Mouse (Mus musculus): ENCODE data around the gene Atp5e. TPM values are rescaled to one million over a fixed set of nuclear protein-coding genes. Genes with fewer than 3 reads are reported as not detected.
A peak's percentile ranks its signal among the peaks of the same experiment; 100 is the strongest.

Gene Atp5e
- 761 and 785 TPM in 2 replicates for polyA plus RNA-seq (2015; fragmentation: Nextera tagmentation; extraction: Ambion mirVana)

- Histone ChIP-seq H3K9ac (peak within 1 kb of the TSS; percentile 75), H3K27me3 (no peaks in the 10 kb centered on the region), H3K36me3 (peaks cover 46% of the 10 kb centered on the region), H3K27ac (peak within 1 kb of the TSS; percentile 60; the same call in 1 of the 2 replicates), H3K4me3 (peak within 1 kb of the TSS; percentile 75), H3K9me3 (no peaks in the 10 kb centered on the region), H3K4me2 (peak within 1 kb of the TSS; percentile 74), H3K4me1 (peaks cover 14% of the 10 kb centered on the region)
- WGBS = 2% methylated on average over 48 of the region's 48 CpGs
- ATAC-seq (ENCODE audit: borderline replicate concordance, extremely low read depth, low FRiP score, low TSS enrichment) = peak; percentile 100
Observed at GRCm38 (mm10) chr2:174463789-174464523, at the start of gene Atp5e. TSS of gene Atp5e (minus strand) at chr2:174464105.

DNA sequence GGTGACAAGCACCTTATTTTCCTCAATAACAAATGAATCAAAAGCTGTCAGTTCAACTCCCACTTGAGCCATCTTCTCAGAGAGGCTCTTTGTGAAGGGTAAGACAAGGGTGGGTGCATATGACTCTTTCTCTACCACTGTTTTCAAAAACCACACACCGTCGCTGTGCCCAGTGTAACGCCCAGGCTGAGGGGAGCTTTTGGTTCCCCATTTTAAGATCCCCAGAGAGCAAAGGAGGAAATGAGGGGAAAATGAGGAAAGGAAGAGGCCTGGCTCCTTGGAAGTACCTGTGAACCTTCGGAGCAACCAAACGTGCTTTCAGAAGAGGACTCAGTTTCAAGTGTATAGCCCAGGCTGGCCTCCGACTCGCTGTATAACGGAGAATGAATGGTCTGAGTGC lies 45.9 kb upstream of the Atp5e start:
- H3K27ac ChIP-seq = no peak overlapping the region
- ATAC-seq (ENCODE audit: borderline replicate concordance, extremely low read depth, low FRiP score, low TSS enrichment) = no peak
- WGBS = 84% methylated on average over 8 of the region's 8 CpGs

DNA sequence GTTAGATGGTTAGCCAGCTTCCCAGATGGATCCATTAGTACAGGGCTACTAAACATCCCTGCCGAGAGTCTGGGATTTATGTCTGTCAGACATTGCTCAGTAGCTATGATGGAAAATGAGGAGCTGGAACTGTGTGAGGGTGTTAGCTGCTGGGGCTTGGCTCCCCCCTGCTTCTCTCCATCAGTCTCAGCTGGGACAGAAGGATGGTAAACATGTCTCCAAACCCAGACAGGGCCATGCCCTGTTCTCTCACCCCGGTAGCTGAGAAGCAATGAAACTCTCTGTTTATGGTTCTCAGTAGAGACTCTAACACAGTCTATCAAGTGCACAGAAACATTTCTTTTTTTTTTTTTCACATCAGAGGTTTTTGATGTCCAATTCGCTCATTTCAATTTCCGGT lies 44.1 kb upstream of the Atp5e start:
- H3K4me2 ChIP-seq = no peak overlapping the region
- 0 out of 2 replicates have a peak, but pooled peaks cover 2% of the 10 kb centered on the region for H3K4me1 ChIP-seq
- ATAC-seq (ENCODE audit: borderline replicate concordance, extremely low read depth, low FRiP score, low TSS enrichment) = peak; percentile 42; the same call in 1 of the 2 replicates
- no peak overlapping the region for H3K4me3 ChIP-seq
- H3K36me3 ChIP-seq = no peaks in the 10 kb centered on the region
- no peak overlapping the region for H3K27ac ChIP-seq
- H3K27me3 ChIP-seq = no peaks in the 10 kb centered on the region
- H3K9me3 ChIP-seq = no peaks in the 10 kb centered on the region
- no peak overlapping the region for H3K9ac ChIP-seq
- 50% methylated on average over 4 of the region's 4 CpGs for WGBS

More for the DNA sequence above, 45.9 kb upstream of the Atp5e start:
- Histone ChIP-seq H3K36me3 (no peaks in the 10 kb centered on the region), H3K4me3 (no peak overlapping the region), H3K9ac (no peak overlapping the region), H3K9me3 (no peaks in the 10 kb centered on the region), H3K27me3 (no peaks in the 10 kb centered on the region), H3K4me1 (no peaks in the 10 kb centered on the region), H3K4me2 (no peak overlapping the region)

DNA sequence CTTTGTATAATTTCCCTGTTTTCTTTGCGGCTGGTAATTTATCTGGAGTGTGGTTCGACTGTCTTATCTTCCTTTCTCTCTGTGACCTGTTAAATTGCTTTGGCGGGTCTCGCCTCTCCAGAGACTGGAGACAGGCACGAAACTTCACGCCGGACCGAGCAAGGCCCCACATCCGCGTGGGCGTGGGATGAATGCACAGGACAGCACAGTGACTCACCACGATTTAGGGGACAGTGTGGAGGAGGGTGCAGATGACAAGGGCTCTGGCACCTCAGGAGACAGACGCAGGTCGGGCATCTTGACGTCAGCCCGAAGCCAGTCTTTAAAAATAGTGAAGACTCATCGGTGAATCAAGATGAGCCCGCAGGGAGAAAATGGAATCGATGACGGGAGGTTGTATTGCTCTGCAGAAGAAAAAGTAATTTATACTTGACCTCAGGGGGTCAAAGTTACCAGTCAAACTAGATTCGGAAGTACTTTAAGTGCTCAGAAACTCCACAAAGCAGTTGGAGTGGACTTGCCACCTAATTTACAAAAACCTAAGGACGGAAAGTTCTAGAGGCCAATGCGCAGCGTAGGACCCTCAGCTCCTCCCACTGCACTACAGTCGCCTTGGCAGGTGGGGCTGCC lies 39.0 kb upstream of the Atp5e start:
- WGBS = 50% methylated on average over 25 of the region's 25 CpGs

DNA sequence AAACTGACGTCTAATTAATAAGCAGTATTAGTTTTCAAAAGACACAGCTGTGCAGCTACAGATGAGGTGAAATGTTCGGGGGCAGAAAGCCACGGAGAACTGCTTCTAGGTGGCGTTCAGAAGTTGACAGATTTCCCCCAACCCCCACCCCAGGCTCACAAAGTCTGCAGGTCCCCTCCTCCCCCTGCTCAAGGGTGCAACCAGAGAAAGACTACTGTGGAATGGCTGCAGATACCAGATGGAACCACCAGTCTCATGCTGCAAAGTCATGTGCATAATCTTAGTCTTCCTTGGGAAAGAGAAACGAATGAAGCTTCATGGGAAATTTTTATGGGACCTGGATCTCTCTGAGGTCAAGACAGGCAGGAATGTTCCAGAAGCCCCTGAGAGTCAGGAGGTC lies 38.4 kb upstream of the Atp5e start:
- Histone ChIP-seq H3K9ac (no peak overlapping the region), H3K4me3 (no peak overlapping the region), H3K9me3 (no peaks in the 10 kb centered on the region), H3K4me1 (0 out of 2 replicates have a peak, but pooled peaks cover 2% of the 10 kb centered on the region), H3K36me3 (no peaks in the 10 kb centered on the region), H3K27ac (no peak overlapping the region), H3K27me3 (no peaks in the 10 kb centered on the region), H3K4me2 (no peak overlapping the region)
- WGBS = 33% methylated on average over 5 of the region's 5 CpGs
- ATAC-seq (ENCODE audit: borderline replicate concordance, extremely low read depth, low FRiP score, low TSS enrichment) = no peak

More for the DNA sequence above, 39.0 kb upstream of the Atp5e start:
- no peak overlapping the region for H3K9ac ChIP-seq
- no peak overlapping the region for H3K27ac ChIP-seq
- no peak for ATAC-seq (ENCODE audit: borderline replicate concordance, extremely low read depth, low FRiP score, low TSS enrichment)
- H3K27me3 ChIP-seq = no peaks in the 10 kb centered on the region
- H3K4me2 ChIP-seq = no peak overlapping the region
- no peak overlapping the region for H3K4me3 ChIP-seq
- H3K36me3 ChIP-seq = no peaks in the 10 kb centered on the region
- 0 out of 2 replicates have a peak, but pooled peaks cover 2% of the 10 kb centered on the region for H3K4me1 ChIP-seq
- H3K9me3 ChIP-seq = no peaks in the 10 kb centered on the region

GRCm38 (mm10) chr2:174501517-174501916 lies 37.6 kb upstream of the Atp5e start:
- Histone ChIP-seq H3K36me3 (no peaks in the 10 kb centered on the region), H3K27me3 (no peaks in the 10 kb centered on the region), H3K4me3 (no peak overlapping the region), H3K9me3 (no peaks in the 10 kb centered on the region), H3K27ac (no peak overlapping the region), H3K4me1 (0 out of 2 replicates have a peak, but pooled peaks cover 2% of the 10 kb centered on the region), H3K9ac (no peak overlapping the region), H3K4me2 (no peak overlapping the region)
- WGBS = 87% methylated on average over 8 of the region's 8 CpGs
- ATAC-seq (ENCODE audit: borderline replicate concordance, extremely low read depth, low FRiP score, low TSS enrichment) = no peak

DNA sequence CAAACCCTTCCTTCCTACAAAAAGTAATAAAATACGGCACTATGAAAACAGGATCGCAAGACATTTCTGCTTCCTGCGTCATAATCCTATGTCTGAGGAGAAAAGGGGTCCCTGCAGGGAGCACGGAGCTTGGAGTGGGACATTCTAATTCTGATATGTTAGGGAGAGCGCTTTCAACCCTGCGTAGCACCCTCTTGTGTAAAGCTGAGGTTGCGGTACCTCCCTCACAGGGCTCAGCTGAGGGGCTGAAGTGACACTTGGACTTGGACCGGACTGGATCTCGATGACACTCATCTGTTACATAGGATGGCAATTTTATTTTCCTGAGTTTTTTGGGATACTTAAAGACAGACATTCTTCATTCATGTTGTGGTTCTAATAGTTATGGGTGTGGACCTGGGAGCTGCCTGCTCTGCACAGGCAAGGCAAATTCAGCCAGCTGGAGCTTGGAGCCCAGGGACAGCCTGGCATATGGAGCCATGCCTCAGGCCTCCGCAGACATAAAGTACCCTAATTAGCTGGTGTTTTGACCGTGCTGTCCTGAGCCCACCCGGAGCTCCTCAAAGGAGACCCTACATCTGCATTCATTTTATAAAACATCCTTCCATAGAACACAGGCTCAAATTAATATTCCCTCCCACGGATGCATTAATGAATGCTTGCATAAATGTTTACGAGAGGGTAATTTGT lies 37.1 kb upstream of the Atp5e start:
- Histone ChIP-seq H3K4me2 (no peak overlapping the region), H3K36me3 (no peaks in the 10 kb centered on the region), H3K27me3 (no peaks in the 10 kb centered on the region), H3K9me3 (no peaks in the 10 kb centered on the region), H3K27ac (no peak overlapping the region), H3K9ac (no peak overlapping the region), H3K4me1 (0 out of 2 replicates have a peak, but pooled peaks cover 2% of the 10 kb centered on the region), H3K4me3 (no peak overlapping the region)
- ATAC-seq (ENCODE audit: borderline replicate concordance, extremely low read depth, low FRiP score, low TSS enrichment) = no peak
- 84% methylated on average over 14 of the region's 14 CpGs for WGBS

GRCm38 (mm10) chr2:174492858-174493257 lies 29.0 kb upstream of the Atp5e start:
- no peaks in the 10 kb centered on the region for H3K4me1 ChIP-seq
- H3K9ac ChIP-seq = no peak overlapping the region
- H3K27me3 ChIP-seq = no peaks in the 10 kb centered on the region
- 52% methylated on average over 2 of the region's 2 CpGs for WGBS
- H3K4me2 ChIP-seq = no peak overlapping the region
- no peak for ATAC-seq (ENCODE audit: borderline replicate concordance, extremely low read depth, low FRiP score, low TSS enrichment)
- H3K4me3 ChIP-seq = no peak overlapping the region
- no peaks in the 10 kb centered on the region for H3K36me3 ChIP-seq
- no peaks in the 10 kb centered on the region for H3K9me3 ChIP-seq
- no peak overlapping the region for H3K27ac ChIP-seq

DNA sequence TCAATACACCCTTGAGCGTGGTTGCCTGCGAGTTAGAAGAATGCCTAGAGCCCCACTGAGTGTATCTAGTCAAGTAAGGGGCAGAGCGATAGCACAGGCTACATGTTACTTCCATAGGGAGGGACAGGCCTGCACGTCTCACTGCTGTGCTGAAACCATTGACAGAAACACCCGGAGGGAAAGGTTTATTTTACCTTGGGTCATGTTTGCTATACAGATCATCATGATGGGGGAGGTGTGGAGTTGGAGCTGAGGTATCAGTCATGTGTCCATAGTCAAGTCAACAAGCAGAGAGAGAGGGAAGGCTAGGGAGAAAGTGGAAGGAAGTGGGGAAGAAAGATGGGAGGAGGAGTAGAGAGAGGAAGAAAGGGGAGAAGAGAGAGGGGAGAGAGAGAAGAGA lies 23.1 kb upstream of the Atp5e start:
- ATAC-seq (ENCODE audit: borderline replicate concordance, extremely low read depth, low FRiP score, low TSS enrichment) = no peak
- no peak overlapping the region for H3K4me3 ChIP-seq
- no peaks in the 10 kb centered on the region for H3K9me3 ChIP-seq
- H3K4me1 ChIP-seq = no peaks in the 10 kb centered on the region
- H3K27ac ChIP-seq = no peak overlapping the region
- no peak overlapping the region for H3K4me2 ChIP-seq
- H3K27me3 ChIP-seq = no peaks in the 10 kb centered on the region
- H3K9ac ChIP-seq = no peak overlapping the region
- H3K36me3 ChIP-seq = no peaks in the 10 kb centered on the region
- WGBS = 59% methylated on average over 5 of the region's 5 CpGs

- no peak for ATAC-seq (ENCODE audit: borderline replicate concordance, extremely low read depth, low FRiP score, low TSS enrichment)
- no peaks in the 10 kb centered on the region for H3K9me3 ChIP-seq
- H3K36me3 ChIP-seq = no peaks in the 10 kb centered on the region
- no peaks in the 10 kb centered on the region for H3K27me3 ChIP-seq
- H3K4me2 ChIP-seq = no peak overlapping the region
- H3K27ac ChIP-seq = no peak overlapping the region; the same call in 1 of the 2 replicates
- WGBS = 65% methylated on average over 5 of the region's 5 CpGs
- H3K9ac ChIP-seq = no peak overlapping the region
- H3K4me1 ChIP-seq = peaks cover 9% of the 10 kb centered on the region
- no peak overlapping the region for H3K4me3 ChIP-seq
Observed at GRCm38 (mm10) chr2:174478746-174479145, 14.8 kb upstream of the Atp5e start.

DNA sequence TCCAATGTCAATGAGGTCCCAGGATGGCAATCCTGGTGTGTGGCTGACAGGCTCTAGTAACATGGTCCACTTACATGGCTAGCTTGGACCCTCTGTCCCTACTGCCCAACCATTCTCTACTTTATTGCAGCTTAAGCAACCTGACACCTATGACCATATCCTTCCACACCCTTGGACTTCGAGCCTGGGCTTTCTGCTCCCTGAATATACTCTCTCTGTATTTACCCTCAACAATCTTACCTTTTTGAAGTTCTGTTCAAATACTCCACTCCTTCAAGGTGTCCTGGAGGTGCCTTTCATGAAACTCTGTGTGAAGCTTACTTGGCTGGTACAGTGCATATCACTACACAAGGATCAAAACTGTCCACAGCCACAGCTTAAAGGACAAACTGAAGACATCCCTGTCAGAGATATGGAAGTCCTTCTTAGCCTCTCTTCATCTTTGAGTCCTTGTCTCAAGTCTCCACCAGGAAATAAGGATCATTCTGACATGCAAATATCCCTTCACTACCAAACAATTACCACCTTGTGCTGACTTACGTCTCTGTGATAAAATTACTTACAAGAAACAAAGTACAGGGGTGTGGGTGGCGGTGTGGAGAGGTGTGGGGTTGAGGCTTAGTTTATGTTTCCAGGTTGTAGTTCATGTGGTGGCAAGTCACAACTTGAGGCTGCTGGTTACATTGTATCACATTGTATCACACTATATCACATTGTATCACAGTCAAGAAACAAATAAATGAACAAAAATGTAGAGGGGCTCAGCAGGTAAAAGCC lies 13.8 kb upstream of the Atp5e start:
- Histone ChIP-seq H3K27ac (peak overlapping the region; percentile 30), H3K9me3 (no peaks in the 10 kb centered on the region), H3K36me3 (no peaks in the 10 kb centered on the region), H3K9ac (no peak overlapping the region), H3K4me2 (no peak overlapping the region), H3K4me3 (no peak overlapping the region), H3K4me1 (peaks cover 15% of the 10 kb centered on the region), H3K27me3 (no peaks in the 10 kb centered on the region)
- no peak for ATAC-seq (ENCODE audit: borderline replicate concordance, extremely low read depth, low FRiP score, low TSS enrichment)
- 47% methylated on average over 3 of the region's 3 CpGs for WGBS

Measured in lung, embryonic 15.5 days (tissue).